Mouse (Mus musculus): ENCODE results near the gene Gm14327.
"Not testable (repeated sequence)": the region's sequence is repeated elsewhere in the genome, so short reads cannot be mapped to it uniquely, and the experiment has no call there.

The Gm14327 gene

DNA sequence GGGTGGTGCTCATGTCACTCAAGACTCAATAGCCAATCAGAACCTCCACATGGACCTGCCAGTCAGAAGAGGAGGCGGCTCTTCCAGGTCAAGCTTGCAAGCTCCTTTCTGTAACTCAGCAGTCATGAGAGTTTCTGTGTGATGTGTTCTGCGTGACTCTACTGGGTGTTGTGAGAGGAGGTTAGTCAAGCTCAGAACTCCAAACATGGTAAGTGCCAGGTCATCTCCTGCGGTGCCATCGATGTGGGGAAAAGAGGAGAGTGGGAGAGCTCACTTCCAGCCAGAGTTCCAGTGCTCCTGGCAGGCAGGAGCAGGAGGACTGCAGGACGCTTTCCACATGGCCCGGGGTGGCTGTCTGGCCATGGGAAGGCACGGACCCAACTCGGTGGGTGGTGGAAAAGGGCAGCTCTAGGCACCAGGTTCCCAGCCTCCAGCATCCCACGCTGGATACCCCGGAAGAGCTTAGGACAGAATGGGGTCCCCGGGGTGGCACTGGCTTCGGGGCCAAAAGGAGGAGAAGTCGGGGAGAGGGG is at the start of gene Gm14327:
Gm14327 (plus strand) TSS at position 51 of the 533 bp plus-strand sequence.
- peak; percentile 14 for DNase-seq

DNA sequence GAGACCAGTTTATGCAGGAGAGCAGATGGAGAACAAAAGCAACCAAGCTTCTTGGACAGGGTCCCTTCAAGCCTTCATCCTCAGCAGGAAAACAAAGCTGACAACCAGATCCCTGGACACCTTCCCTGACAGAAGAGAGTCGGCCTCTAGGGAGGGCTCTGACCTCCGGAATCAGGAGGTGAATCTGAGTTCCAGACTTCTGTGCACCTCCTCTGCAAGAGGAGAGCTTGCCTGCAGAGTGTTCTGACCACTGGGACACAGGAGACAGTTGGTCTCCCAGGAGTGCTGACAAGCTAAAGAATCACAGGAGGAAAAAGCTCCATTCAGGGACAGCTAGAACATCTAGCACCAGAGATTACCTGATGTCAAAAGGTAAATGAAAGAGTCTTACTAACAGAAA is 34.6 kb upstream of the Gm14327 start:
- DNase-seq = not testable (repeated sequence)

DNA sequence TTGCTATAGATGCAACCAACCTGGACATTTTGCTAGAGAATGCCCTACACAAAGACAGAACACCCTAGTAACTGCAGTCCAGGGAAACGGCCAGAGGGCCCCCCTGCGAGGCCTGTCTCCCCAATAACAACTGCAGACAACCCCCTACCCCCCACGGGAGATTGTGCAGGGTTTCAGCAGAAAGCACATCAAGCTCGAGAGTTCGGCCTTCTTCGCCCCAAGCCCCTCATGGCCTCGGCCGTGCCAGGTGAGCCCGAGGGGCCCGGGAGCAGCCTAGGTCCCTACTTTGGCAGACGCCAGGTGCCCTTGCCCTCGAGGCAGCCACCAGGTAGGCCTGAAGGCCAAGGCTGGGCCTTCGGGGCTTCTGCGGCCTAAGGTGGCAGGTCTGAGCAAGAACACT is 9.2 kb upstream of the Gm14327 start:
- not testable (repeated sequence) for DNase-seq

DNA sequence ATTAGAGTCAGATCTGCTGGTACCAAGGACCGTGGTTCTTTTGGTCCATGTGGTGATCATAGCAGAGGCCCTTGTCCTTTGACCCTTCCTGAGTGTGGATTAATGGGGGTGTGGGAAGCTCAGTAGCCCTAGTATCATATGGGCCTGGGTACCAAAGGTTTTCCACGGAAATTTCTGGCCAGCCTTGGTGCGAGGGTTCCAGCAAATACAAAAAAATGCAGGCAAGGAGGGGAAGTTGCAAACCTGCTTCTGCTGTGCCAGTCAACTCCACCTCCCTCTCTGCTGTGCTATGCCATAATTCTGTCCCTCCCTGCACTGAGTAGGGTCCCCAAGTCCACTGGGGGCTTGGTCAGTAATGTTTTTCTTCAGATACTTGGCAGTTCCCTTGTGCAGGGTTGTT is 1.3 kb downstream of the Gm14327 start:
- DNase-seq = not testable (repeated sequence)

DNA sequence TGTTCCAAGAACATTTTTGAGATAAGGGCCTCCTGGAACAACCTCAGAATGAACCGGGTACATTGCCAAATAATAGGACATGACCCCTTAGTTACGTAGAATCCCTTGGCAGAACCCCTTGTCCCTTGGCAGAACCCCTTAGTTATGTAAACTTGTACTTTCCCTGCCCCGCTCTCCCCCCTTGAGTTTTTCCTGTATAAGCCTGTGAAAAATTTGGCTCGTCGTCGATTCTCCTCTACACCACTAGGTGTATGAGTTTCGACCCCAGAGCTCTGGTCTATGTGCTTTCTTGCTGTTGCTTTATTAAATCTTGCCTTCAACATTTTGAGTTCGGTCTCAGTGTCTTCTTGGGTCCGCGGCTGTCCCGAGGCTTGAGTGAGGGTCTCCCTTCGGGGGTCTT is 6.4 kb downstream of the Gm14327 start:
- not testable (repeated sequence) for DNase-seq

DNA sequence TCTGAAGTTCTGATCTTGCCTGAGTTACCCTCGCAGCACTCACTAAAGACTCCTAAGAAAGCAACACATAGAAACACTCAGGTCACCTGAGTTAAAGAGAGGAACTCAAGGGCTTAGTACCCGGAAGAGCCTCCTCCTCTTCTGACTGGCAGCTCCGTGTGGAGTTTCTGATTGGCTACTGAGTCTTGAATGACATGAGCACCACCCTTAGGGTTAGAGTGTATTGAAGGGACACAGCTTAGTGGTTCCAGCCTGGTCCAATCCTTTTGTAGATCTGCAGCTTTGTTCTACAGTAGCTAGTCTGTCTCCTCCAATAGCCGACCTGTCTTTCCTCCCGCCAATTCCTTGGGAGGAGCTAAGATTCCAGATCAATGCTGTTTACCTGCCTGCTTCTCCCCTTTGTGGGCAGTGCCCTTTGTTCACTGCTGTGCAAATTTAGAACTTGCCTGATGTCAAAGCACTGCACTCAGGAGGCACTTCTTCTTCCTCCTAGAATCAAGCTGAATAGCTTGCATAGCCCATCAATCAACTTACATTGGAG is 28.7 kb downstream of the Gm14327 start, which contains the start of gene Zfp972:
Zfp972 (minus strand) TSS at position 51 of the 541 bp plus-strand sequence.
- not testable (repeated sequence) for DNase-seq
